Mouse (Mus musculus) liver, embryonic 16.5 days (tissue): ENCODE data around the gene Hoxd11. TPM values are rescaled to one million over a fixed set of nuclear protein-coding genes. Genes with fewer than 3 reads are reported as not detected.

Experiments used
- ATAC-seq: fragments of 200-750 bp; cut with Nextera tagmentation; 2 replicates; pipeline ENCODE4 v1.8.0; 2017; ENCODE audit warnings: low read depth, mild to moderate bottlenecking, moderate number of reproducible peaks, moderate library complexity
- H3K27ac ChIP-seq: fragments of 300-500 bp; sonication (generic); 2 replicates; pipeline ENCODE4 v1.5.1; 2014; ENCODE audit warnings: mild to moderate bottlenecking, low read length
- H3K27me3 ChIP-seq: fragments of 300-500 bp; sonication (generic); 2 replicates; pipeline ENCODE4 v1.6.1; 2014; ENCODE audit warnings: low read depth, low read length, mixed read lengths; ENCODE audit not compliant: control insufficient read depth, insufficient read depth
- H3K36me3 ChIP-seq: fragments of 300-500 bp; sonication (generic); 2 replicates; pipeline ENCODE4 v1.6.1; 2014; ENCODE audit warnings: mild to moderate bottlenecking; ENCODE audit not compliant: control insufficient read depth, insufficient read depth
- H3K4me1 ChIP-seq: fragments of 300-500 bp; sonication (generic); 2 replicates; pipeline ENCODE4 v1.6.1; 2014; ENCODE audit warnings: low read depth, low read length, mixed read lengths; ENCODE audit not compliant: control insufficient read depth
- H3K4me2 ChIP-seq: fragments of 300-500 bp; sonication (generic); 2 replicates; pipeline ENCODE4 v1.6.1; 2014; ENCODE audit warnings: low read depth, low read length, mixed read lengths
- H3K4me3 ChIP-seq: fragments of 300-500 bp; sonication (generic); 2 replicates; pipeline ENCODE4 v1.5.1; 2014; ENCODE audit warnings: low read depth, mild to moderate bottlenecking, low read length
- H3K9ac ChIP-seq: fragments of 300-500 bp; sonication (generic); 2 replicates; pipeline ENCODE4 v1.6.1; 2014; ENCODE audit warnings: low read depth, low read length
- H3K9me3 ChIP-seq: fragments of 300-500 bp; sonication (generic); replicated peaks from 2 replicates; pipeline ENCODE4 v1.6.1; 2016; ENCODE audit warnings: low read length; ENCODE audit not compliant: control insufficient read depth
- WGBS: fragments of 180-500 bp; shearing (Covaris S2); extraction: QIAGEN DNeasy Blood & Tissue Kit; methylation state at CpG from one replicate; pipeline ENCODE4 v1.1.7; 2014; ENCODE audit not compliant: insufficient replicate concordance; 5-methylcytosine and 5-hydroxymethylcytosine counted together
- polyA plus RNA-seq: library from polyadenylated mRNA; unstranded; fragments of >200 nt; fragmentation: Nextera tagmentation; extraction: Ambion mirVana; gene quantifications from 2 replicates; pipeline ENCODE4 v1.2.1, GENCODE M21; 2015

Hoxd11 gene
- polyA plus RNA-seq, 1 experiment from 2014 or later: not detected

DNA sequence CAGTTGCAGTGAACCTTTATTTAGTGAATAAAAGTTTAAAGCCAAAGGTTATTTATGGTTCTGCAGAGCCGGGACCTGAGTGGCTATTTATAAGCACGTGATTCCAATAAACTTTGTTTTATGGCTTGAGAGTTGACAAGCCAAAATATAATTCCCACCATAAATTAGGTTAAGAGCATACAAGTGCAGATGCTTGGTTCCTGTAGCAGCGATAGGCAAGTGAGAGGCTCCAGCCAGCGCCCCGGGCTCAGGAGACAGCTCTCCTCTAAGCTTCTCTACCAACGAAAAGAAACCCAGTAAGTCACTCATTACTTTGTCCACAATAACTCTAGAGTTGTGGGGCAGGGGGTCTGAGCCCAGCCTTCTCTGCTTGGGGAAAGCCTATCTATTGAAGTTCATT lies 42.5 kb downstream of the Hoxd11 start:
- H3K9ac ChIP-seq: no peak overlapping the region
- no peaks in the 10 kb centered on the region for H3K4me1 ChIP-seq
- H3K27ac ChIP-seq: no peak overlapping the region
- H3K27me3 ChIP-seq: peaks cover 82% of the 10 kb centered on the region
- H3K4me2 ChIP-seq: no peak overlapping the region
- no peaks in the 10 kb centered on the region for H3K9me3 ChIP-seq
- no peak overlapping the region for H3K4me3 ChIP-seq
- WGBS: 20% methylated on average over 6 of the region's 6 CpGs
- no peaks in the 10 kb centered on the region for H3K36me3 ChIP-seq
- no peak for ATAC-seq

DNA sequence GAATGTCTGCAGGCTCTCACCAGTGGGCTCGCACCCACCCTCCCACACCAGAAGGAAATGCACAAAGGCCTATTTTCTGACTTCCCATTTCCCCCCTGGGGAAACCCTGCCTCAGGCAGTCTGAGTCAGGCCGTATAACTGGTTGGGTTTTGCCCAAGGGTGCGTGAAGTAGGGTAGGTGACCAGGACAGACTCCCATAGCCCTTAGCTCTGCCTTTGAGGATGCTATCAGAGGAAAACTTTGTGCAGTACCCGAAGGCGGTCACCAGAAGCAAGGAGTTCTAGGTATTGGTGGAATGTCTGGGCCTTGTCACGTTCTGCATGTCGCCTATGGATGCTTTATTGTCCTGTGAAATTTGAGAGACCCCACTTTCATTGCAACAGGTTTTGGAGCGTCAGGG lies 43.6 kb downstream of the Hoxd11 start:
- WGBS: 14% methylated on average over 8 of the region's 8 CpGs
- Histone ChIP-seq H3K4me1 (no peaks in the 10 kb centered on the region), H3K36me3 (no peaks in the 10 kb centered on the region), H3K27ac (no peak overlapping the region), H3K9ac (no peak overlapping the region), H3K9me3 (no peaks in the 10 kb centered on the region), H3K4me3 (no peak overlapping the region), H3K27me3 (peaks cover 86% of the 10 kb centered on the region), H3K4me2 (no peak overlapping the region)
- no peak for ATAC-seq

DNA sequence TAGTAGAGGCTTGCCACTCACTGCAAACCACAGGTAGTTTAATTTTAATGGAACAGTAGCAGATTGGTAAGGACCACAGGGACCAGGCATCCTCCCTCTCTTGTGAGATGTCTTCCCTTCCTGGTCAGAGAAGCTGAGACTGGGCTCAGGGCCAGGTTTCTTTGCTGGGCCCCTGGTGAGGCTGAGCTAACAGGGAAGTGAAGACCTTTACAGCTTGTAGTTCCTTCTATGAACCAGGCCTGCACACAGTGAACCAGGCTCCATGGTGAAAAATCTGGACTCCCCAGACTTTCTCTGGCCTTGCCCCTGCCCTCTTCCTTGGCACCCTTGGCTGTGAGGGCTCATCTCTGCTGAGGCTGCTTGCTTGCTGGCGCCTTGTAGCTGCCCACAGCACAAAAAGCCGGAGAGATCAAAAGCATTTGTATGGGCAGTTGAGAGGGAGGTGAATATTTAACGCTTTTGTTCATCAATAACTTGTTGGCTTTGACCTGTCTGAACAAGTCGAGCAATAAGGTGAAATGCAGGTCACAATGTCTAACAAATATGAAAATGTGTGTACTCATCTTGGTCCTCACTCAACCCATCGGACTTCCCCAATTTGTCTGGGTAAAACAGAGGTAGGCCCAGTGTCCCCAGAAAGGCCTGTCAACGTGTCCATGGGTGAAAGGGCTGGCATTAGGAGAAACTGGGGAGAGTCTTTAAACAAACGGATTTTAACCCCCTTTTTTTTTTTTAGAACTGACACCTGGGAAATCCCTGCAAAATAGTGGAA lies 45.1 kb downstream of the Hoxd11 start:
- no peak overlapping the region for H3K4me2 ChIP-seq
- no peak for ATAC-seq
- H3K27me3 ChIP-seq: peaks cover 89% of the 10 kb centered on the region
- no peak overlapping the region for H3K9ac ChIP-seq
- no peaks in the 10 kb centered on the region for H3K4me1 ChIP-seq
- 35% methylated on average over 7 of the region's 7 CpGs for WGBS
- no peaks in the 10 kb centered on the region for H3K9me3 ChIP-seq
- H3K36me3 ChIP-seq: no peaks in the 10 kb centered on the region
- H3K4me3 ChIP-seq: no peak overlapping the region
- H3K27ac ChIP-seq: no peak overlapping the region

DNA sequence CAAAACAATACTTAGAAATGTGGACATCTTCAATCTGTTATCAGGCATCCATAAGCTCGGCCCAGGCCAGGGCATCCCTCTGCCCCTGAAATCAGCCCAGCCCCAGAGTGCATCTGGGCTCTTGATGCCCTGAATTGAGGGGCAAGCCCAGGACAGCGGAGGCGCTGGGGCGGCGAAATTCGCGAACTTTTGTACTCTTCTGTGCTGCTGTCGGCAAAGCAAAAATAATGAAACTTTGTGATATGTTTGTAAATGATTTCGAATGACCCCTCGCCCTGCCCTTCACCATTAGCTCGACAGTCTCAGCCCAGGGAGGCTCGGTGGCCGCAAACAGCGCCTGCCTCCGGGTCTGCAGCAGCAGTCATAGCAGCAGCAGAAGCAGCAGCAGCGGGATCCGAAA lies 45.8 kb downstream of the Hoxd11 start:
- WGBS: 29% methylated on average over 17 of the region's 17 CpGs
- no peak overlapping the region for H3K9ac ChIP-seq
- no peaks in the 10 kb centered on the region for H3K4me1 ChIP-seq
- ATAC-seq: no peak
- no peak overlapping the region for H3K4me2 ChIP-seq
- no peak overlapping the region for H3K27ac ChIP-seq
- H3K4me3 ChIP-seq: no peak overlapping the region
- no peaks in the 10 kb centered on the region for H3K36me3 ChIP-seq
- peaks cover 87% of the 10 kb centered on the region for H3K27me3 ChIP-seq
- H3K9me3 ChIP-seq: no peaks in the 10 kb centered on the region

DNA sequence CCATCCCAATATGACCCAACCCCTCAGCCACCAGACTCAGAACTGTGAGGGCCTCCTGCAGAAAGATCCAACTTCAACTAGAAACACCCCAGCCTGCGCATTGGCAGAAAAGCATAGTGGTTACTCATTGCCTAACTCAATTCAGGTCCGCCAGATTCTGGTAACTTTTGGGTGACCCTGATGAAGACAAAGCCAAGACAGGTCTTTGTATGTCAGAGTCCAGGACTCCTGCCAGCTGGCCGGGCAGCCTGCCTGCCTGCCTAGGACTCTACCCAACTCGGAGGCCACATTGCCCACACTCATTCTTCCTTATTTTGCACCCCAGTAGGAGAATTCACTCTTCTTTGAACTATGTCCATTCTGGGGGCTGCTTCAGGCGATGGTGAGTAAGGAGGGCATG lies 47.2 kb downstream of the Hoxd11 start, which contains the start of gene Gm28230:
Gene Gm28230, plus strand, starts transcription at position 178 of the 400 bp plus-strand sequence.
- Histone ChIP-seq H3K36me3 (no peaks in the 10 kb centered on the region), H3K4me2 (peak within 1 kb of the TSS; percentile 8), H3K27ac (no peak within 1 kb of the TSS), H3K4me1 (no peaks in the 10 kb centered on the region), H3K4me3 (no peak within 1 kb of the TSS), H3K9me3 (no peaks in the 10 kb centered on the region), H3K27me3 (peaks cover 92% of the 10 kb centered on the region), H3K9ac (no peak within 1 kb of the TSS)
- no peak for ATAC-seq
- WGBS: 41% methylated on average over 5 of the region's 5 CpGs

DNA sequence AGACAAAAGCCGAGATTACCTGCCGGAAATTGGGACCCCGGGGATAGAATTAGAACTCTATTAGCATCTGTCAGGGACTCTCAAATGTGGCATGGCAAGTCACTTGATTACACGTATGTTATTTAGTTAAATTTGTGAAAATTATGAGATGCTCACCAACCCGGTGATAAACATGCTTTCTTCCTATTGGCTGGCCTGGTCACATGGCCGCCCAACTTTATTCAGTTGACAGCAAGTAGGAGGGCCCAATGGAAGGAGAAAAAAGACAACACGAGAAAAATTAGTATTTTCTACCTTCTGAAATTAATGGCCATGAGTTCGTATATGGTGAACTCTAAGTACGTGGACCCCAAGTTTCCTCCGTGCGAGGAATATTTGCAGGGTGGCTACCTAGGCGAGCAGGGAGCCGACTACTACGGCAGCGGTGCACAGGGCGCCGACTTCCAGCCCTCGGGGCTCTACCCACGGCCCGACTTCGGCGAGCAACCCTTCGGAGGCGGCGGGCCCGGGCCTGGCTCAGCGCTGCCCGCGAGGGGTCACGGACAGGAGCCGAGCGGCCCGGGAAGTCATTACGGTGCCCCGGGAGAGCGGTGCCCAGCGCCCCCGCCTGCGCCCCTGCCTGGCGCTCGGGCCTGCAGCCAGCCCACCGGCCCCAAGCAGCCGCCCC lies 47.7 kb downstream of the Hoxd11 start:
- WGBS: 4% methylated on average over 39 of the region's 43 CpGs
- ATAC-seq: no peak
- Histone ChIP-seq H3K4me2 (peak overlapping the region; percentile 8), H3K4me3 (no peak overlapping the region), H3K9ac (no peak overlapping the region), H3K9me3 (no peaks in the 10 kb centered on the region), H3K27ac (no peak overlapping the region), H3K36me3 (no peaks in the 10 kb centered on the region), H3K4me1 (no peaks in the 10 kb centered on the region), H3K27me3 (peaks cover 92% of the 10 kb centered on the region)

DNA sequence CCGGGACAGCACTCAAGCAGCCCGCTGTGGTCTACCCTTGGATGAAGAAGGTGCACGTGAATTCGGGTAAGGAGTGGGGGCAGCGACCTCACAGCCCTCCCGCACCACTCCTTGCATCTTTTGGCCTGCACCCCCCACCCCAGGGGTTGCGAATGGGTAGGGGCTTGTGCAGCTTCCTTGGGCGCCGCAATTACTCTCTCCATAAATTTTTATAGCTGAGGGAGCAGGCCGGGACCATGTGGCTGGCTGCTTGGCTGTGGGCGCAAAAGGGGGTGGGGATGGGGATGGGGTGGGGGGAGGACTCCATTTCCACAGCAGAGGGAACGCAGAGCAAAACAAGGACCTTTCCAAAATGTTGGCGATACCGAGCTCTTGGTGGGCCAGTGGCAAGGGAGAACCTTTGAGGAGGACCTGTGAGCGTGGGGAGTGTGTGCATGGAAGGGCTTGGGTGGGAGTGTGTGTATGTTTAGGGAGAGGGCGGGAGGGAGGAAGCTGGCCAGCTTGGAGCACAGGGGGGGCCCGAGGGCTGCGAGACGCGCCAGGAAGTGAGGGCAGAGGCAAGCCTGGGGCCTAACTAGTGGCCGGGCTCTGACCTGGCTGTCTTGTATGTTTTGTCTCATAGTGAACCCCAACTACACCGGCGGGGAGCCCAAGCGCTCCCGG lies 48.4 kb downstream of the Hoxd11 start:
- no peak overlapping the region for H3K9ac ChIP-seq
- no peak overlapping the region for H3K27ac ChIP-seq
- H3K36me3 ChIP-seq: no peaks in the 10 kb centered on the region
- ATAC-seq: no peak
- 11% methylated on average over 25 of the region's 25 CpGs for WGBS
- H3K4me3 ChIP-seq: no peak overlapping the region
- H3K27me3 ChIP-seq: peaks cover 95% of the 10 kb centered on the region
- no peaks in the 10 kb centered on the region for H3K9me3 ChIP-seq
- no peaks in the 10 kb centered on the region for H3K4me1 ChIP-seq
- no peak overlapping the region for H3K4me2 ChIP-seq

DNA sequence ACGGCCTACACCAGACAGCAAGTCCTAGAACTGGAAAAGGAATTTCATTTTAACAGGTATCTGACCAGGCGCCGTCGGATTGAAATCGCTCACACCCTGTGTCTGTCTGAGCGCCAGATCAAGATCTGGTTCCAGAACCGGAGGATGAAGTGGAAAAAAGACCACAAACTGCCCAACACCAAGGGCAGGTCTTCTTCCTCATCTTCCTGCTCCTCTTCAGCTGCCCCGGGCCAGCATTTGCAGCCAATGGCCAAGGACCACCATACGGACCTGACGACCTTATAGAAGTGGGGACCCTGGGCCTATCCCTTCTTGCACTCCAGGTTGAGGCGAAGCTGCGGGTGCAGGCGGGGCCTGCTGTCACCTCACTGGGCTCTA lies 48.9 kb downstream of the Hoxd11 start:
- 33% methylated on average over 13 of the region's 13 CpGs for WGBS
- Histone ChIP-seq H3K4me2 (no peak overlapping the region), H3K27me3 (peaks cover 95% of the 10 kb centered on the region), H3K4me1 (no peaks in the 10 kb centered on the region), H3K36me3 (no peaks in the 10 kb centered on the region), H3K27ac (no peak overlapping the region), H3K9me3 (no peaks in the 10 kb centered on the region), H3K4me3 (no peak overlapping the region), H3K9ac (no peak overlapping the region)
- no peak for ATAC-seq

DNA sequence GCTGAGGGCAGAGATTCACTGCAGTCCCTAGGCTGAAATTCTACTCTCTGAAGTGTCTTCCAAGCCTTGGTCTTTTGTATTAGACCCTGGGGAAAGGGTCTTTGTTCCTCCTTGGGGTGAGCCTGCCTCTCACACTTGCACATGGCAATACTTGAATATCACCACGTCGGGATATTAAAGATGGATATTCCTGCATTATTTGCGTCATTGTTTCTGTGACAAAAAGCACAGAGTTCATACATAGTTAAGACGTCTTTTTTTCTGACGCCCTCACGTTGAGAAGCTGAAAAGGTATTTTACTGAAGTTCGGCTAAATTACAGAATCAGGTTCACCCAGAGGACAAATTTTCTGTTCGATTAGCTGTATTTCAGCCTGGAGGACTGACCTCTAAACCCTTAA lies 51.0 kb downstream of the Hoxd11 start:
- WGBS: 31% methylated on average over 8 of the region's 8 CpGs
- Histone ChIP-seq H3K27me3 (peaks cover 95% of the 10 kb centered on the region), H3K4me3 (no peak overlapping the region), H3K9ac (no peak overlapping the region), H3K36me3 (no peaks in the 10 kb centered on the region), H3K27ac (no peak overlapping the region), H3K4me1 (no peaks in the 10 kb centered on the region), H3K9me3 (no peaks in the 10 kb centered on the region), H3K4me2 (no peak overlapping the region)
- ATAC-seq: no peak
